Mouse (Mus musculus): ENCODE results near the gene Gm36176.

GRCm38 (mm10) chr10:77839006-77839405, 7.6 kb upstream of the Gm36176 start:
- TF ChIP-seq CTCF (IDR thresholded peaks at IDR 0.05) (no peak), EP300 (IDR thresholded peaks at IDR 0.05; ENCODE audit: insufficient read depth, low read depth, low read length) (no peak)

Data from heart, adult 2 months (tissue).